Mouse (Mus musculus): Measurements from ENCODE around the gene Dscam. TPM values are rescaled to one million over a fixed set of nuclear protein-coding genes. Genes with fewer than 3 reads are reported as not detected.

The Dscam gene
- total RNA-seq, 2 experiments from 2014 or later, result 0.07 TPM; not detected in 1

GRCm38 (mm10) chr16:96721241-96721640, 449.3 kb downstream of the Dscam start:
- no peak for DNase-seq

GRCm38 (mm10) chr16:96720666-96721065, 449.9 kb downstream of the Dscam start:
- DNase-seq, result no peak

GRCm38 (mm10) chr16:96718221-96718620, 452.3 kb downstream of the Dscam start:
- no peak for DNase-seq

GRCm38 (mm10) chr16:96716633-96717032, 453.9 kb downstream of the Dscam start:
- no peak for DNase-seq

- no peak for DNase-seq
Measured at GRCm38 (mm10) chr16:96711935-96712334, 458.6 kb downstream of the Dscam start.

GRCm38 (mm10) chr16:96700551-96700950, 470.0 kb downstream of the Dscam start:
- DNase-seq, result no peak

GRCm38 (mm10) chr16:96695882-96696281, 474.7 kb downstream of the Dscam start:
- DNase-seq, result no peak

- DNase-seq, result no peak
Measured at GRCm38 (mm10) chr16:96691576-96691975, 479.0 kb downstream of the Dscam start.

- no peak for DNase-seq
Measured at GRCm38 (mm10) chr16:96690052-96690451, 480.5 kb downstream of the Dscam start.

GRCm38 (mm10) chr16:96689419-96689818, 481.1 kb downstream of the Dscam start:
- no peak for DNase-seq

- DNase-seq, result no peak
Measured at GRCm38 (mm10) chr16:96685065-96685464, 485.5 kb downstream of the Dscam start.

GRCm38 (mm10) chr16:96684581-96684980, 486.0 kb downstream of the Dscam start:
- DNase-seq, result peak; percentile 52 to 73

- no peak for DNase-seq
Measured at GRCm38 (mm10) chr16:96682289-96682972, 488.1 kb downstream of the Dscam start.

GRCm38 (mm10) chr16:96679981-96680380, 490.6 kb downstream of the Dscam start:
- no peak for DNase-seq

- peak; percentile 4 to 17 for DNase-seq
Measured at GRCm38 (mm10) chr16:96677471-96677870, 493.1 kb downstream of the Dscam start.

- no peak for DNase-seq
Measured at GRCm38 (mm10) chr16:96676663-96677062, 493.9 kb downstream of the Dscam start.

GRCm38 (mm10) chr16:96673191-96673847, 497.2 kb downstream of the Dscam start:
- DNase-seq, result no peak

GRCm38 (mm10) chr16:96671603-96672374, 498.8 kb downstream of the Dscam start:
- DNase-seq, result peak in 1 of 2 experiments; percentile 8

- DNase-seq, result no peak
Measured at GRCm38 (mm10) chr16:96669706-96670105, 500.8 kb downstream of the Dscam start.

- no peak for DNase-seq
Measured at GRCm38 (mm10) chr16:96668478-96668877, 502.1 kb downstream of the Dscam start.

- no peak for DNase-seq
Measured at GRCm38 (mm10) chr16:96661073-96661472, 509.5 kb downstream of the Dscam start.

GRCm38 (mm10) chr16:96659275-96659674, 511.3 kb downstream of the Dscam start:
- no peak for DNase-seq

GRCm38 (mm10) chr16:96655548-96655947, 515.0 kb downstream of the Dscam start:
- DNase-seq, result no peak
